Mouse (Mus musculus) C2C12 (cell line): Measurements from ENCODE around the gene Kank2. TPM values are rescaled to one million over a fixed set of nuclear protein-coding genes. Genes with fewer than 3 reads are reported as not detected.

Experiments used
- H3K27me3 ChIP-seq: one replicate; pipeline ENCODE4 v1.6.1; 2011; ENCODE audit not compliant: control insufficient read depth, insufficient read depth, insufficient read length
- H3K36me3 ChIP-seq: one replicate; pipeline ENCODE4 v1.6.1; 2011; ENCODE audit not compliant: control insufficient read depth, insufficient read depth
- H3K4me3 ChIP-seq: one replicate; pipeline ENCODE4 v1.5.1; 2011; ENCODE audit warnings: mild to moderate bottlenecking, control low read depth; ENCODE audit not compliant: poor library complexity, insufficient read depth, severe bottlenecking
- H3K79me2 ChIP-seq: one replicate; pipeline ENCODE4 v1.6.1; 2011; ENCODE audit not compliant: control insufficient read depth, insufficient read depth
- H3K79me3 ChIP-seq: one replicate; pipeline ENCODE4 v1.6.1; 2011; ENCODE audit warnings: low read depth, control low read depth
- H3ac ChIP-seq: one replicate; pipeline ENCODE3; 2011; ENCODE audit warnings: low read depth; ENCODE audit not compliant: control insufficient read depth, insufficient read length
- CEBPB ChIP-seq: IDR thresholded peaks from one replicate; pipeline ENCODE4 v1.6.1; 2011; ENCODE audit warnings: low read depth, mild to moderate bottlenecking, control low read depth, moderate library complexity
- CTCF ChIP-seq: IDR thresholded peaks from one replicate; pipeline ENCODE4 v1.5.1; 2011; ENCODE audit not compliant: control insufficient read depth, insufficient read depth, insufficient read length
- FOSL1 ChIP-seq: IDR thresholded peaks from one replicate; pipeline ENCODE4 v1.8.0; 2011; ENCODE audit warnings: mild to moderate bottlenecking, low read length; ENCODE audit not compliant: poor library complexity, insufficient read depth, severe bottlenecking
- MAX ChIP-seq: IDR thresholded peaks from one replicate; pipeline ENCODE4 v1.6.1; 2011; ENCODE audit warnings: mild to moderate bottlenecking, control low read depth
- MYOD1 ChIP-seq: IDR thresholded peaks from one replicate; pipeline ENCODE4 v1.6.1; 2011; ENCODE audit warnings: low read depth; ENCODE audit not compliant: control insufficient read depth, insufficient read length
- MYOG ChIP-seq: IDR thresholded peaks from one replicate; pipeline ENCODE4 v1.6.1; 2011; ENCODE audit not compliant: control insufficient read depth, insufficient read length; ENCODE audit errors: extremely low read depth
- USF1 ChIP-seq: IDR thresholded peaks from one replicate; pipeline ENCODE4 v1.6.1; 2011; ENCODE audit warnings: low read depth, mild to moderate bottlenecking, control low read depth, moderate library complexity
- polyA plus RNA-seq: library from polyadenylated mRNA; unstranded; fragments of >200 nt; fragmentation: generic; extraction: Trizol; gene quantifications from one replicate; pipeline ENCODE4 v1.2.1, GENCODE M21; 2012; ENCODE audit warnings: missing spikeins

Gene Kank2
- polyA plus RNA-seq, 1 experiment: 43.3 TPM

GRCm38 (mm10) chr9:21831558-21832240, 33.2 kb upstream of the Kank2 start:
- H3K79me2 ChIP-seq: no peaks in the 10 kb centered on the region
- H3K27me3 ChIP-seq: no peaks in the 10 kb centered on the region
- TF ChIP-seq MYOG (no peak), MAX (no peak), CEBPB (no peak), CTCF (no peak)
- H3K79me3 ChIP-seq: no peaks in the 10 kb centered on the region
- no peak overlapping the region for H3K4me3 ChIP-seq
- no peaks in the 10 kb centered on the region for H3K36me3 ChIP-seq
- H3ac ChIP-seq: no peak overlapping the region

GRCm38 (mm10) chr9:21830936-21831335, 32.4 kb upstream of the Kank2 start:
- TF ChIP-seq CEBPB: no peak
- TF ChIP-seq CTCF: no peak
- no peak for TF ChIP-seq FOSL1
- no peak for TF ChIP-seq USF1
- no peak for TF ChIP-seq MAX
- no peak for TF ChIP-seq MYOG
- TF ChIP-seq MYOD1: no peak
- no peaks in the 10 kb centered on the region for H3K79me3 ChIP-seq
- H3K36me3 ChIP-seq: no peaks in the 10 kb centered on the region
- H3K4me3 ChIP-seq: no peak overlapping the region
- H3K27me3 ChIP-seq: no peaks in the 10 kb centered on the region
- H3ac ChIP-seq: no peak overlapping the region
- no peaks in the 10 kb centered on the region for H3K79me2 ChIP-seq

GRCm38 (mm10) chr9:21830461-21830850, 31.9 kb upstream of the Kank2 start:
- no peaks in the 10 kb centered on the region for H3K79me3 ChIP-seq
- no peak overlapping the region for H3ac ChIP-seq
- no peak for TF ChIP-seq CEBPB
- no peak for TF ChIP-seq MYOD1
- no peak for TF ChIP-seq MYOG
- TF ChIP-seq USF1: no peak
- no peak for TF ChIP-seq CTCF
- TF ChIP-seq FOSL1: no peak
- no peak for TF ChIP-seq MAX
- H3K4me3 ChIP-seq: no peak overlapping the region
- H3K36me3 ChIP-seq: no peaks in the 10 kb centered on the region
- H3K27me3 ChIP-seq: no peaks in the 10 kb centered on the region
- H3K79me2 ChIP-seq: no peaks in the 10 kb centered on the region

GRCm38 (mm10) chr9:21829834-21830460, 31.4 kb upstream of the Kank2 start:
- no peak overlapping the region for H3K4me3 ChIP-seq
- H3ac ChIP-seq: no peak overlapping the region
- no peaks in the 10 kb centered on the region for H3K36me3 ChIP-seq
- TF ChIP-seq CEBPB (no peak), MYOG (no peak), MYOD1 (no peak), FOSL1 (no peak), CTCF (no peak), MAX (no peak), USF1 (no peak)
- no peaks in the 10 kb centered on the region for H3K79me3 ChIP-seq
- no peaks in the 10 kb centered on the region for H3K27me3 ChIP-seq
- H3K79me2 ChIP-seq: no peaks in the 10 kb centered on the region

- TF ChIP-seq FOSL1: no peak
- TF ChIP-seq MYOD1: no peak
- TF ChIP-seq USF1: no peak
- no peak for TF ChIP-seq MYOG
- TF ChIP-seq CEBPB: no peak
- no peak for TF ChIP-seq CTCF
- no peak for TF ChIP-seq MAX
- no peaks in the 10 kb centered on the region for H3K27me3 ChIP-seq
- H3ac ChIP-seq: no peak overlapping the region
- H3K36me3 ChIP-seq: no peaks in the 10 kb centered on the region
- H3K4me3 ChIP-seq: no peak overlapping the region
- H3K79me3 ChIP-seq: no peaks in the 10 kb centered on the region
- no peaks in the 10 kb centered on the region for H3K79me2 ChIP-seq
These were observed 25.8 kb upstream of the Kank2 start for GRCm38 (mm10) chr9:21824366-21824765.

- no peak overlapping the region for H3ac ChIP-seq
- H3K27me3 ChIP-seq: no peaks in the 10 kb centered on the region
- no peaks in the 10 kb centered on the region for H3K79me3 ChIP-seq
- no peaks in the 10 kb centered on the region for H3K79me2 ChIP-seq
- TF ChIP-seq USF1 (no peak), MYOG (no peak), MAX (no peak), MYOD1 (no peak), CEBPB (no peak), CTCF (no peak), FOSL1 (no peak)
- no peaks in the 10 kb centered on the region for H3K36me3 ChIP-seq
- H3K4me3 ChIP-seq: no peak overlapping the region
These were observed 25.4 kb upstream of the Kank2 start for GRCm38 (mm10) chr9:21823957-21824356.
